8 mouse cellular contexts compared by ENCODE assay signal in genomic region chr4:138326077-138326695, GRCm38 (mm10). TPM values are rescaled to one million over a fixed set of nuclear protein-coding genes. Genes with fewer than 3 reads are reported as not detected.
DNase-seq lines count a peak whose midpoint lies in the region; ATAC-seq and TF ChIP-seq lines count a peak whose summit lies in the region.

TSS of gene Pink1 (minus strand) at chr4:138326307.

- peaks cover 20% of the 10 kb centered on the region for H3K27me3 ChIP-seq in heart, embryonic 13.5 days (replicated peaks)
- H3K27me3 ChIP-seq in liver, embryonic 11.5 days (replicated peaks; ENCODE audit: control insufficient read depth, insufficient read depth, low read length) = peaks cover 3% of the 10 kb centered on the region; the same call in 1 of the 2 replicates
- H3K27me3 ChIP-seq in myocyte (ENCODE audit: control insufficient read depth, insufficient read depth, insufficient read length) = no peaks in the 10 kb centered on the region

- peak within 1 kb of the TSS; percentile 98 for H3K9ac ChIP-seq in heart, embryonic 13.5 days
- H3K9ac ChIP-seq in liver, embryonic 11.5 days (ENCODE audit: low read depth, low read length) = peak within 1 kb of the TSS; percentile 90

- H3K9me3 ChIP-seq in heart, embryonic 13.5 days = no peaks in the 10 kb centered on the region
- H3K9me3 ChIP-seq in liver, embryonic 11.5 days (ENCODE audit: control insufficient read depth, low read length) = no peaks in the 10 kb centered on the region

- peak within 1 kb of the TSS; percentile 73 for H3K4me2 ChIP-seq in heart, embryonic 13.5 days
- H3K4me2 ChIP-seq in liver, embryonic 11.5 days = peak within 1 kb of the TSS; percentile 66
- peak within 1 kb of the TSS; percentile 69 for H3K4me2 ChIP-seq in myocyte (ENCODE audit: low read depth)

- WGBS in heart, embryonic 13.5 days = 3% methylated on average over 41 of the region's 41 CpGs
- 3% methylated on average over 41 of the region's 41 CpGs for WGBS in liver, embryonic 11.5 days

- peak; percentile 86 for ATAC-seq in erythroid progenitor cell, adult 5-6 weeks (replicated peaks; ENCODE audit: low FRiP score, poor library complexity, severe bottlenecking)
- peak; percentile 72 for ATAC-seq in heart, embryonic 13.5 days (ENCODE audit: extremely low read depth, insufficient number of reproducible peaks, low FRiP score, low TSS enrichment)
- peak; percentile 66 for ATAC-seq in liver, embryonic 11.5 days (replicated peaks; ENCODE audit: low FRiP score)

- peak within 1 kb of the TSS; percentile 99 for H3K4me3 ChIP-seq in brown adipose tissue, adult 24 weeks (ENCODE audit: insufficient read depth, low read depth, low read length)
- peak within 1 kb of the TSS; percentile 95 for H3K4me3 ChIP-seq in heart, embryonic 13.5 days
- peak within 1 kb of the TSS; percentile 82 for H3K4me3 ChIP-seq in liver, embryonic 11.5 days (ENCODE audit: low read depth, low read length)
- H3K4me3 ChIP-seq in myocyte = peak within 1 kb of the TSS; percentile 23

- H3K79me2 ChIP-seq in myocyte (ENCODE audit: control insufficient read depth, insufficient read depth) = no peaks in the 10 kb centered on the region

- no peaks in the 10 kb centered on the region for H3K36me3 ChIP-seq in heart, embryonic 13.5 days
- no peaks in the 10 kb centered on the region for H3K36me3 ChIP-seq in liver, embryonic 11.5 days (ENCODE audit: control insufficient read depth, insufficient read depth, low read length)
- H3K36me3 ChIP-seq in myocyte (ENCODE audit: control insufficient read depth, insufficient read depth) = no peaks in the 10 kb centered on the region

- peak; percentile 94 for DNase-seq in CD4-positive, CD25-positive, alpha-beta regulatory T cell, adult 2 months (ENCODE audit: low read depth, low spot score)
- peak; percentile 95 for DNase-seq in kidney, postnatal 10 days
- DNase-seq in liver, embryonic 11.5 days (ENCODE audit: low spot score) = peak; percentile 87
- DNase-seq in spleen, postnatal 4 days (ENCODE audit: low spot score in 2 of 2) = peak; percentile 89 to 95

- peak; percentile 70 for TF ChIP-seq POLR2A in myocyte (IDR thresholded peaks at IDR 0.05; ENCODE audit: insufficient read length, low read depth)

- H3K4me1 ChIP-seq in brown adipose tissue, adult 24 weeks (ENCODE audit: control insufficient read depth, insufficient read depth, insufficient read length, low read length) = 0 out of 2 replicates have a peak, but pooled peaks cover 5% of the 10 kb centered on the region
- H3K4me1 ChIP-seq in heart, embryonic 13.5 days = peaks cover 45% of the 10 kb centered on the region
- peaks cover 12% of the 10 kb centered on the region for H3K4me1 ChIP-seq in liver, embryonic 11.5 days (replicated peaks; ENCODE audit: control insufficient read depth, insufficient read depth, low read length)

- peak within 1 kb of the TSS; percentile 21 for H3ac ChIP-seq in myocyte (ENCODE audit: control insufficient read depth, insufficient read length)

- H3K27ac ChIP-seq in brown adipose tissue, adult 24 weeks (replicated peaks; ENCODE audit: low read depth, low read length) = peak within 1 kb of the TSS; percentile 92
- peak within 1 kb of the TSS; percentile 99 for H3K27ac ChIP-seq in heart, embryonic 13.5 days (replicated peaks)
- H3K27ac ChIP-seq in liver, embryonic 11.5 days (ENCODE audit: low read depth, low read length) = peak within 1 kb of the TSS; percentile 85

TF ChIP-seq in myocyte, 11 proteins besides CTCF, POLR2A, EP300 and RAD21:
- TF ChIP-seq TCF3 (IDR thresholded peaks at IDR 0.05; ENCODE audit: insufficient read length, low read depth) (peak; percentile 54), MAX (IDR thresholded peaks at IDR 0.05; ENCODE audit: low read depth) (no peak), CEBPB (IDR thresholded peaks at IDR 0.05; ENCODE audit: insufficient read depth, poor library complexity, severe bottlenecking) (no peak), MYOG (IDR thresholded peaks at IDR 0.05; ENCODE audit: control insufficient read depth in 1 of 3, insufficient read depth in 1 of 3, insufficient read length in 2 of 3, low read depth in 2 of 3) (peak; percentile 15 to 86 (median 79)), MYOD1 (IDR thresholded peaks at IDR 0.05; ENCODE audit: control insufficient read depth in 1 of 3, insufficient read length in 2 of 3, low read depth in 2 of 3) (peak in 2 of 3 experiments; percentile 53 to 75), POLR2AphosphoS2 (IDR thresholded peaks at IDR 0.05; ENCODE audit: insufficient read length, low read depth) (peak; percentile 80), USF1 (IDR thresholded peaks at IDR 0.05; ENCODE audit: low read depth) (no peak), SRF (IDR thresholded peaks at IDR 0.05; ENCODE audit: control insufficient read depth, insufficient read length, low read depth) (no peak), REST (IDR thresholded peaks at IDR 0.05; ENCODE audit: insufficient read depth, insufficient read length) (no peak), E2F4 (IDR thresholded peaks at IDR 0.05; ENCODE audit: insufficient read depth) (peak; percentile 18), TCF12 (IDR thresholded peaks at IDR 0.05; ENCODE audit: insufficient read depth, poor library complexity, severe bottlenecking) (no peak)
TF ChIP-seq in myocyte: peak in this region for 5.

RNA-seq across cellular contexts. Expression of gene Pink1, which starts in this region (rescaled TPM):
- polyA plus RNA-seq in brown adipose tissue, adult 24 weeks (2012; ENCODE audit: insufficient read depth, insufficient read length, missing spikeins) = 208 and 227 TPM in 2 replicates
- total RNA-seq in erythroid progenitor cell, adult 5-6 weeks (2015; ENCODE audit: low replicate concordance) = 20.2 and 26.8 TPM in 2 replicates
- 20.8 and 36.6 TPM in 2 replicates for total RNA-seq in erythroid progenitor cell, adult 5-6 weeks (2017; ENCODE audit: low replicate concordance)
- 67.0 and 69.5 TPM in 2 replicates for polyA plus RNA-seq in heart, embryonic 13.5 days (2015; fragmentation: Nextera tagmentation; extraction: Ambion mirVana)
- 15.6 and 17.0 TPM in 2 replicates for polyA plus RNA-seq in liver, embryonic 11.5 days (2014; fragmentation: Nextera tagmentation; extraction: Ambion mirVana)
- 60.9 TPM for polyA plus RNA-seq in myocyte (2012; fragmentation: generic; extraction: Trizol)

Comparison
In these comparisons a context has a peak if more than half of its experiments do, and no peak if none do; other contexts are left out.
1. Peak in every context shown above with its lines: DNase-seq, ATAC-seq, H3K4me3 ChIP-seq and H3K27ac ChIP-seq.
2. H3K4me3 ChIP-seq: peak in every context shown above with its lines; median percentile 99 in brown adipose tissue, adult 24 weeks; 95 in heart, embryonic 13.5 days; 82 in liver, embryonic 11.5 days; 23 in myocyte.